Mouse (Mus musculus): ENCODE measurements around the gene Fxn. TPM values are rescaled to one million over a fixed set of nuclear protein-coding genes. Genes with fewer than 3 reads are reported as not detected.

Fxn gene
- total RNA-seq, 2 experiments from 2014 or later, result 7.6 to 8.9 TPM

- intact Hi-C loops (cut with DNase I), result no loop called here
Observed at GRCm38 (mm10) chr19:24214939-24215338, 65.5 kb downstream of the Fxn start.

GRCm38 (mm10) chr19:24213299-24213698 is 67.1 kb downstream of the Fxn start:
- intact Hi-C loops (cut with DNase I), result no loop called here
- no peak for DNase-seq (ENCODE audit: low spot score in 2 of 2)

More at GRCm38 (mm10) chr19:24214939-24215338, 65.5 kb downstream of the Fxn start:
- DNase-seq (ENCODE audit: low spot score in 2 of 2), result no peak

- DNase-seq (ENCODE audit: low spot score in 2 of 2), result no peak
- intact Hi-C loops (cut with DNase I), result no loop called here
Observed at GRCm38 (mm10) chr19:24212552-24213249, 67.7 kb downstream of the Fxn start.

Other genes with a start within 250 kb of the Fxn start
- gene Fam189a2, start 249.6 kb downstream of the Fxn start, total RNA-seq (2021), result 10 to 100 TPM; 15.8 to 18.0 TPM
- 10 to 100 TPM; 17.6 to 19.5 TPM for gene Tjp2, start 55.6 kb downstream of the Fxn start, total RNA-seq (2021)
- gene Fam122a, start 196.8 kb upstream of the Fxn start, total RNA-seq (2021), result 10 to 100 TPM; 26.1 to 31.2 TPM

Data from left cerebral cortex, postnatal 14 days (tissue).